Mouse (Mus musculus) left cerebral cortex, adult 9 months (tissue): Measurements from ENCODE around the gene Depdc1b.

Experiments
- DNase-seq, 2 experiments: peaks; one replicate each; pipeline ENCODE4 v3.0.0; 2022; ENCODE audit warnings: low spot score in 2 of 2

Gene Depdc1b

GRCm38 (mm10) chr13:108437424-108437823 lies 121.3 kb downstream of the Depdc1b start:
- DNase-seq = no peak

GRCm38 (mm10) chr13:108439012-108439411 lies 122.9 kb downstream of the Depdc1b start:
- no peak for DNase-seq

- DNase-seq = no peak
These were observed 132.3 kb downstream of the Depdc1b start for GRCm38 (mm10) chr13:108448348-108448931.

GRCm38 (mm10) chr13:108449116-108450097 lies 133.3 kb downstream of the Depdc1b start, which contains the start of gene Pde4d:
Gene Pde4d, plus strand, starts transcription at chr13:108449948.
- peak; percentile 11 to 31 for DNase-seq

GRCm38 (mm10) chr13:108451122-108451521 lies 135.0 kb downstream of the Depdc1b start:
- DNase-seq = no peak

GRCm38 (mm10) chr13:108453064-108453919 lies 137.2 kb downstream of the Depdc1b start:
- no peak for DNase-seq
